Mouse (Mus musculus): Measurements from ENCODE around the gene Tmem255b.

DNA sequence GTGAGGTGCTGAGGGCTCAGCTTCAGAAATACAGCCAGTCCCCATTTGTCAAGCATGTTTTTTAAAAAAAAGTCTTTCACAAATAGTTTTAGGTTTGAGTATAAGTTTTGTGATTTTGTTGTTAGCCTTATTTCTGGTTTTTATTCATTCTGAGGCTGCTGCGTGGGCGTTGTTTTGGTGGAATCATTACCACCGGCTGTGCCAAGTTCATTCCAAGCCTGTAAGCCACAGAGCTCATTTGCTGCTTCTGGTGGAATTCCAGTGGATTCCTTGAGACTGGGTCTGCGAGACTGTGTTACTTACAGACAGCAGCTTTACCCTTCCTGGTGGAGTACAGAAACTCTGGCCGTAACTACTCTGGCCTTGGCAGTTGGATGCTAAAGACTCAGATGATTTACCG lies 11.5 kb downstream of the Tmem255b start:
- TF ChIP-seq CTCF (IDR thresholded peaks at IDR 0.05; ENCODE audit: borderline replicate concordance, insufficient read depth, low read length) (no peak), POLR2A (IDR thresholded peaks at IDR 0.05; ENCODE audit: low read depth, low read length) (no peak)
